Mouse (Mus musculus) forebrain, embryonic 11.5 days (tissue): ENCODE data around the gene Efcab11. TPM values are rescaled to one million over a fixed set of nuclear protein-coding genes. Genes with fewer than 3 reads are reported as not detected.

Experiments used
- ATAC-seq: fragments of 200-750 bp; cut with Nextera tagmentation; replicated peaks from 2 replicates; pipeline ENCODE4 v1.8.0; 2017; ENCODE audit warnings: moderate TSS enrichment; ENCODE audit not compliant: low FRiP score
- DNase-seq: peaks from one replicate; pipeline ENCODE4 v3.0.0-alpha.2; 2017; ENCODE audit warnings: low spot score
- H3K27ac ChIP-seq: fragments of 300-500 bp; sonication (generic); 2 replicates; pipeline ENCODE4 v1.5.1; 2014; ENCODE audit warnings: low read depth, low read length
- H3K27me3 ChIP-seq: fragments of 300-500 bp; sonication (generic); 2 replicates; pipeline ENCODE4 v1.6.1; 2014; ENCODE audit warnings: mild to moderate bottlenecking, low read length, mixed read lengths; ENCODE audit not compliant: control insufficient read depth, insufficient read depth
- H3K36me3 ChIP-seq: fragments of 300-500 bp; sonication (generic); 2 replicates; pipeline ENCODE4 v1.6.1; 2014; ENCODE audit warnings: mild to moderate bottlenecking, low read length, moderate library complexity, mixed read lengths; ENCODE audit not compliant: control insufficient read depth, insufficient read depth
- H3K4me1 ChIP-seq: fragments of 300-500 bp; sonication (generic); replicated peaks from 2 replicates; pipeline ENCODE4 v1.6.1; 2014; ENCODE audit warnings: low read length, mixed read lengths; ENCODE audit not compliant: control insufficient read depth, insufficient read depth
- H3K4me2 ChIP-seq: fragments of 300-500 bp; sonication (generic); 2 replicates; pipeline ENCODE4 v1.6.1; 2014; ENCODE audit warnings: low read depth, mild to moderate bottlenecking, low read length, moderate library complexity, mixed read lengths; ENCODE audit not compliant: severe bottlenecking
- H3K4me3 ChIP-seq: fragments of 300-500 bp; sonication (generic); 2 replicates; pipeline ENCODE4 v1.5.1; 2014; ENCODE audit warnings: low read depth, low read length
- H3K9ac ChIP-seq: fragments of 300-500 bp; sonication (generic); 2 replicates; pipeline ENCODE4 v1.6.1; 2014; ENCODE audit warnings: low read length
- H3K9me3 ChIP-seq: fragments of 300-500 bp; sonication (generic); 2 replicates; pipeline ENCODE4 v1.6.1; 2016; ENCODE audit warnings: low read length, mixed read lengths; ENCODE audit not compliant: control insufficient read depth
- WGBS: fragments of 180-500 bp; shearing (Covaris S2); extraction: QIAGEN DNeasy Blood & Tissue Kit; methylation state at CpG from one replicate; pipeline ENCODE4 v1.1.7; 2014; 5-methylcytosine and 5-hydroxymethylcytosine counted together
- polyA plus RNA-seq: library from polyadenylated mRNA; unstranded; fragments of >200 nt; fragmentation: Nextera tagmentation; extraction: Ambion mirVana; gene quantifications from 2 replicates; pipeline ENCODE4 v1.2.1, GENCODE M21; 2014

Gene Efcab11
- polyA plus RNA-seq, 1 experiment from 2014 or later: 25.9 TPM

- WGBS: 84% methylated on average over 8 of the region's 8 CpGs
- DNase-seq (no peak), ATAC-seq (no peak)
- H3K27ac ChIP-seq: no peak overlapping the region
- H3K36me3 ChIP-seq: no peaks in the 10 kb centered on the region
- no peaks in the 10 kb centered on the region for H3K9me3 ChIP-seq
- H3K27me3 ChIP-seq: no peaks in the 10 kb centered on the region
- no peak overlapping the region for H3K9ac ChIP-seq
- H3K4me1 ChIP-seq: 0 out of 2 replicates have a peak, but pooled peaks cover 1% of the 10 kb centered on the region
- no peak overlapping the region for H3K4me3 ChIP-seq
- no peak overlapping the region for H3K4me2 ChIP-seq
Observed at GRCm38 (mm10) chr12:99716038-99716610, 168.1 kb downstream of the Efcab11 start.

- H3K27me3 ChIP-seq: no peaks in the 10 kb centered on the region
- H3K9ac ChIP-seq: no peak overlapping the region
- H3K4me3 ChIP-seq: no peak overlapping the region
- no peaks in the 10 kb centered on the region for H3K36me3 ChIP-seq
- H3K9me3 ChIP-seq: no peaks in the 10 kb centered on the region
- no peak overlapping the region for H3K27ac ChIP-seq
- WGBS: 72% methylated on average over 9 of the region's 9 CpGs
- DNase-seq (no peak), ATAC-seq (no peak)
- no peak overlapping the region for H3K4me2 ChIP-seq
- H3K4me1 ChIP-seq: 0 out of 2 replicates have a peak, but pooled peaks cover 1% of the 10 kb centered on the region
Observed at GRCm38 (mm10) chr12:99715129-99716037, 168.9 kb downstream of the Efcab11 start.

- ATAC-seq (no peak), DNase-seq (no peak)
- Histone ChIP-seq H3K27me3 (no peaks in the 10 kb centered on the region), H3K4me2 (no peak overlapping the region), H3K9me3 (no peaks in the 10 kb centered on the region), H3K4me1 (0 out of 2 replicates have a peak, but pooled peaks cover 1% of the 10 kb centered on the region), H3K36me3 (no peaks in the 10 kb centered on the region), H3K9ac (no peak overlapping the region), H3K27ac (no peak overlapping the region), H3K4me3 (no peak overlapping the region)
- 46% methylated on average over 5 of the region's 5 CpGs for WGBS
Observed at GRCm38 (mm10) chr12:99712214-99712613, 172.0 kb downstream of the Efcab11 start.

GRCm38 (mm10) chr12:99702248-99702647 lies 182.0 kb downstream of the Efcab11 start:
- WGBS: 85% methylated on average over 8 of the region's 8 CpGs
- Histone ChIP-seq H3K27ac (no peak overlapping the region), H3K4me1 (no peaks in the 10 kb centered on the region), H3K27me3 (no peaks in the 10 kb centered on the region), H3K36me3 (no peaks in the 10 kb centered on the region), H3K9ac (no peak overlapping the region), H3K4me3 (no peak overlapping the region), H3K4me2 (no peak overlapping the region), H3K9me3 (no peaks in the 10 kb centered on the region)
- no peak for ATAC-seq
- no peak for DNase-seq

- ATAC-seq (no peak), DNase-seq (no peak)
- Histone ChIP-seq H3K9ac (no peak overlapping the region), H3K9me3 (no peaks in the 10 kb centered on the region), H3K4me3 (no peak overlapping the region), H3K4me2 (no peak overlapping the region), H3K27me3 (no peaks in the 10 kb centered on the region), H3K27ac (no peak overlapping the region), H3K4me1 (no peaks in the 10 kb centered on the region), H3K36me3 (no peaks in the 10 kb centered on the region)
- 87% methylated on average over 7 of the region's 7 CpGs for WGBS
Observed at GRCm38 (mm10) chr12:99700380-99700779, 183.9 kb downstream of the Efcab11 start.

GRCm38 (mm10) chr12:99699379-99700023 lies 184.7 kb downstream of the Efcab11 start:
- H3K9ac ChIP-seq: no peak overlapping the region
- WGBS: 83% methylated on average over 5 of the region's 5 CpGs
- no peaks in the 10 kb centered on the region for H3K4me1 ChIP-seq
- H3K27ac ChIP-seq: no peak overlapping the region
- DNase-seq (no peak), ATAC-seq (no peak)
- no peak overlapping the region for H3K4me3 ChIP-seq
- H3K27me3 ChIP-seq: no peaks in the 10 kb centered on the region
- no peaks in the 10 kb centered on the region for H3K9me3 ChIP-seq
- no peaks in the 10 kb centered on the region for H3K36me3 ChIP-seq
- H3K4me2 ChIP-seq: no peak overlapping the region

- DNase-seq (no peak), ATAC-seq (no peak)
- no peak overlapping the region for H3K4me2 ChIP-seq
- H3K4me1 ChIP-seq: no peaks in the 10 kb centered on the region
- H3K27me3 ChIP-seq: no peaks in the 10 kb centered on the region
- H3K9ac ChIP-seq: no peak overlapping the region
- WGBS: 92% methylated on average over 3 of the region's 3 CpGs
- H3K36me3 ChIP-seq: no peaks in the 10 kb centered on the region
- H3K27ac ChIP-seq: no peak overlapping the region
- H3K4me3 ChIP-seq: no peak overlapping the region
- H3K9me3 ChIP-seq: no peaks in the 10 kb centered on the region
Observed at GRCm38 (mm10) chr12:99694066-99694465, 190.2 kb downstream of the Efcab11 start.

GRCm38 (mm10) chr12:99686418-99686992 lies 197.7 kb downstream of the Efcab11 start:
- H3K9ac ChIP-seq: no peak overlapping the region
- no peaks in the 10 kb centered on the region for H3K9me3 ChIP-seq
- DNase-seq: no peak
- no peaks in the 10 kb centered on the region for H3K4me1 ChIP-seq
- no peak for ATAC-seq
- H3K4me2 ChIP-seq: no peak overlapping the region
- no peak overlapping the region for H3K27ac ChIP-seq
- 80% methylated on average over 6 of the region's 6 CpGs for WGBS
- no peaks in the 10 kb centered on the region for H3K36me3 ChIP-seq
- H3K27me3 ChIP-seq: no peaks in the 10 kb centered on the region
- H3K4me3 ChIP-seq: no peak overlapping the region
